Mouse (Mus musculus): ENCODE results near the gene Scrn3. TPM values are rescaled to one million over a fixed set of nuclear protein-coding genes. Genes with fewer than 3 reads are reported as not detected.

Gene Scrn3
- polyA plus RNA-seq, 1 experiment from 2014 or later = 16.6 TPM

GRCm38 (mm10) chr2:73268281-73268680 is 44.1 kb upstream of the Scrn3 start:
- no peak overlapping the region for H3K4me2 ChIP-seq (ENCODE audit: low read depth, low read length)
- no peak for ATAC-seq
- 3% methylated on average over 12 of the region's 12 CpGs for WGBS
- no peak overlapping the region for H3K27ac ChIP-seq (ENCODE audit: low read length)
- H3K36me3 ChIP-seq (ENCODE audit: control insufficient read depth, insufficient read depth, low read length) = no peaks in the 10 kb centered on the region
- H3K4me3 ChIP-seq (ENCODE audit: low read length) = no peak overlapping the region
- H3K9ac ChIP-seq (ENCODE audit: low read depth, low read length) = no peak overlapping the region
- peaks cover 26% of the 10 kb centered on the region for H3K4me1 ChIP-seq (ENCODE audit: control insufficient read depth, insufficient read depth, low read length)
- H3K27me3 ChIP-seq (replicated peaks; ENCODE audit: control insufficient read depth, insufficient read depth, low read length) = peaks cover 80% of the 10 kb centered on the region
- no peaks in the 10 kb centered on the region for H3K9me3 ChIP-seq (ENCODE audit: control insufficient read depth, low read length)

DNA sequence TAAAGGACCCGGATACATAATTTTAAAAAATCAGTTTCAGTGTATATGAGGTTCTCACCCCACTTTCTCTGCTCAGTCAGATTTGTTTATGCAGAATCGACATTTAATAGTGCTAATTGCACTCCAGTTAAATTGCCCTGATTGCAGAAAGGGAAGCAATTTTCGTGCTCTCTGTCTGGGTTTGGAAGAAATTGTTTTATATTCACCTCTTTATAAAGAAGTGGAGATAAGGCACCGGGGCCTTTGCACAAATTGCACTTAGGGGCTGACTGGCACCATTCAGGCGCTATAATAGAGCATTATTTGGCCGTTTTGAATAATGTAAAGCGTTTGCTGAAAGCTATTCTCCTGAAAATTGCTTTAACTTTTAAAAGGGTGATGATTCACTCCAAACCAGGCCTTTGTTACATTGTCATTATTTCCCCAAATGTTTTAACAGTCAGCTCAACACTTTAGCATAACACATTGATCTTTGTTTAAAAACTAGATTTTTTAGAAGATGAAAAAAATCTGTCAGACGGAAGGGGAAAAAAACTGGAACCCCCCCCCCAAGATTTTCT is 43.5 kb upstream of the Scrn3 start:
- Histone ChIP-seq H3K4me1 (ENCODE audit: control insufficient read depth, insufficient read depth, low read length) (peaks cover 25% of the 10 kb centered on the region), H3K4me3 (ENCODE audit: low read length) (no peak overlapping the region), H3K36me3 (ENCODE audit: control insufficient read depth, insufficient read depth, low read length) (no peaks in the 10 kb centered on the region), H3K9me3 (ENCODE audit: control insufficient read depth, low read length) (no peaks in the 10 kb centered on the region), H3K9ac (ENCODE audit: low read depth, low read length) (no peak overlapping the region), H3K27me3 (replicated peaks; ENCODE audit: control insufficient read depth, insufficient read depth, low read length) (peaks cover 80% of the 10 kb centered on the region), H3K4me2 (ENCODE audit: low read depth, low read length) (no peak overlapping the region), H3K27ac (ENCODE audit: low read length) (no peak overlapping the region)
- WGBS = 10% methylated on average over 8 of the region's 8 CpGs
- no peak for ATAC-seq

- WGBS = 2% methylated on average over 16 of the region's 17 CpGs
- Histone ChIP-seq H3K4me1 (ENCODE audit: control insufficient read depth, insufficient read depth, low read length) (peaks cover 27% of the 10 kb centered on the region), H3K27ac (ENCODE audit: low read length) (no peak overlapping the region), H3K27me3 (replicated peaks; ENCODE audit: control insufficient read depth, insufficient read depth, low read length) (peaks cover 81% of the 10 kb centered on the region), H3K9me3 (ENCODE audit: control insufficient read depth, low read length) (no peaks in the 10 kb centered on the region), H3K4me3 (ENCODE audit: low read length) (no peak overlapping the region), H3K36me3 (ENCODE audit: control insufficient read depth, insufficient read depth, low read length) (no peaks in the 10 kb centered on the region), H3K9ac (ENCODE audit: low read depth, low read length) (no peak overlapping the region), H3K4me2 (ENCODE audit: low read depth, low read length) (no peak overlapping the region)
- no peak for ATAC-seq
These were observed 42.7 kb upstream of the Scrn3 start for GRCm38 (mm10) chr2:73269666-73270065.

DNA sequence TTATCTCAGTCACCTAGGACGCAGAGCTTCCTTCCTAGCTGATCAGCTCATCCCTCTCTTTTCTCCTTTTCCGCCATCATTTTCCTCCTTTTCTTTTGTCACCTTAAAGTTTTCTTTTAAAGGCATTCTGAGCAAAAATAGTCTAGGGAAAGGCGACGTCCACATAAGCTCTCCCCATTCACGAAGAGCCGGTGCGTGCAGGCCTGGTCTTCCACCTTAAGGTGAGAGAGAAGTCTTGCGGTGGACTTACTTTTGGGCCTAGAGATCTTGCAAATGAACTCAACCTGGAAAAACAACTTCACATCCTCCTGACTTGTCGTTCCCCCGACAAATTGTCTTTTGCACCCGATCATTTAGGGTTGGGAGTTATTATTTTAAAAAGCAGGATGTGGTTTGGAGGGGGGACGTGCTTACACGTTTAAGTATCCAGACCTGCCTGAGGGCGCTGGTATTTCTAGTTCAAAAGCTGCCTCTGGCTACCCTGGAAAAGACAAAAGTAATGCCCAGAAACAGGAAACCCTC is 42.3 kb upstream of the Scrn3 start:
- WGBS = 3% methylated on average over 14 of the region's 14 CpGs
- no peak overlapping the region for H3K27ac ChIP-seq (ENCODE audit: low read length)
- no peaks in the 10 kb centered on the region for H3K36me3 ChIP-seq (ENCODE audit: control insufficient read depth, insufficient read depth, low read length)
- peaks cover 27% of the 10 kb centered on the region for H3K4me1 ChIP-seq (ENCODE audit: control insufficient read depth, insufficient read depth, low read length)
- no peak overlapping the region for H3K4me3 ChIP-seq (ENCODE audit: low read length)
- no peak overlapping the region for H3K4me2 ChIP-seq (ENCODE audit: low read depth, low read length)
- ATAC-seq = no peak
- peaks cover 79% of the 10 kb centered on the region for H3K27me3 ChIP-seq (replicated peaks; ENCODE audit: control insufficient read depth, insufficient read depth, low read length)
- no peak overlapping the region for H3K9ac ChIP-seq (ENCODE audit: low read depth, low read length)
- H3K9me3 ChIP-seq (ENCODE audit: control insufficient read depth, low read length) = no peaks in the 10 kb centered on the region

DNA sequence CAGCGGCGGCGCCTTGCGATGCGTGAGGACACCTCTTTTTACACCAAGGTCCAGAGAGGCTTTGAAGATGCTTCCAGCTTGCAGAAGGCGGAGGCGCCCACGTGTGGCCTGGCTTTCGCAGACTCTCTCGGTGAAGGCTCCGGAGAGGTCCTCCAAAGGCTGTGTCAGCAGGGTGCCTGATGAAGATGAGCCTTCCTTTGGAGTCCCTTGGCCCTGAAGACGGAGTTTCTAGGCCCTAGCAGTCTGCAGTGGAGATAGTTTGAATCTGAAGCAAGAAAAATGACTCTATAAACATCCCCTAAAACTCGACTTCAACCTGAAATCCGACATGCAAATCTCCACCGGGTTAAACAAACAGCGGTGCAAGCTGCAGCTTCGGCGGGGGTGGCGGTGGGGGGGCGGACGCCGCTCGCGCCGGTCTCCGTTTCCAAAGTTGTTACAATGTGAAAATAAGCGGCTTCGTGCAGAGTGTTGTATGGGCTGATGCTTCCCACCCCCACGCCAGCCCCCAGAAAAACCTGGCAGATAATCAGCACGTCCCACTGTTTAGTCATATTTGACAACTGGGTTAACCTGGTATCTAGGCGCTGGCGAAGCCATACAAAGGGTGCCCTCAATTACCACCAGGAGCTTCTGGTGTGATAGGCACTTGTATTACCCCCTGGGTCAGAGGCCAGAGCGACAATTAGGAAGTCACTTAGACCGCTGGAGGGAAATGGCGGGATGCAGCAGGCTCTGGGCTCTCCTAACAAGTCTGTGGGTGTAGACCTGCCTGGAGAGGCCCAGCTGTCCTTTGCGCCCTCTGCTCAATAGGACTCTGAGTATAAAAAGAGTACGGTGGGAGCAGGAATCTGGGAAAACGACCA is 41.6 kb upstream of the Scrn3 start:
- H3K9ac ChIP-seq (ENCODE audit: low read depth, low read length) = no peak overlapping the region
- peaks cover 73% of the 10 kb centered on the region for H3K27me3 ChIP-seq (replicated peaks; ENCODE audit: control insufficient read depth, insufficient read depth, low read length)
- H3K9me3 ChIP-seq (ENCODE audit: control insufficient read depth, low read length) = no peaks in the 10 kb centered on the region
- ATAC-seq = no peak
- H3K4me1 ChIP-seq (ENCODE audit: control insufficient read depth, insufficient read depth, low read length) = peaks cover 27% of the 10 kb centered on the region
- H3K4me2 ChIP-seq (ENCODE audit: low read depth, low read length) = no peak overlapping the region
- no peaks in the 10 kb centered on the region for H3K36me3 ChIP-seq (ENCODE audit: control insufficient read depth, insufficient read depth, low read length)
- 2% methylated on average over 38 of the region's 38 CpGs for WGBS
- H3K4me3 ChIP-seq (ENCODE audit: low read length) = no peak overlapping the region; the same call in 1 of the 2 replicates
- H3K27ac ChIP-seq (ENCODE audit: low read length) = no peak overlapping the region

GRCm38 (mm10) chr2:73271459-73272161 is 40.8 kb upstream of the Scrn3 start, which contains the start of gene Sp9:
Gene Sp9, plus strand, starts transcription at chr2:73271925.
- no peak within 1 kb of the TSS for H3K27ac ChIP-seq (ENCODE audit: low read length)
- peak within 1 kb of the TSS; percentile 69 for H3K4me2 ChIP-seq (ENCODE audit: low read depth, low read length)
- no peak within 1 kb of the TSS; the same call in 1 of the 2 replicates for H3K9ac ChIP-seq (ENCODE audit: low read depth, low read length)
- peaks cover 27% of the 10 kb centered on the region for H3K4me1 ChIP-seq (ENCODE audit: control insufficient read depth, insufficient read depth, low read length)
- H3K36me3 ChIP-seq (ENCODE audit: control insufficient read depth, insufficient read depth, low read length) = no peaks in the 10 kb centered on the region
- WGBS = under 1% methylated on average over 47 of the region's 48 CpGs
- peak within 1 kb of the TSS; percentile 42 for H3K4me3 ChIP-seq (ENCODE audit: low read length)
- 0 out of 2 replicates have a peak, but pooled peaks have one; percentile 14 for ATAC-seq
- no peaks in the 10 kb centered on the region for H3K9me3 ChIP-seq (ENCODE audit: control insufficient read depth, low read length)
- H3K27me3 ChIP-seq (replicated peaks; ENCODE audit: control insufficient read depth, insufficient read depth, low read length) = peaks cover 70% of the 10 kb centered on the region

- Histone ChIP-seq H3K36me3 (ENCODE audit: control insufficient read depth, insufficient read depth, low read length) (no peaks in the 10 kb centered on the region), H3K27me3 (replicated peaks; ENCODE audit: control insufficient read depth, insufficient read depth, low read length) (peaks cover 71% of the 10 kb centered on the region), H3K27ac (ENCODE audit: low read length) (no peak overlapping the region), H3K4me2 (ENCODE audit: low read depth, low read length) (peak overlapping the region; percentile 69), H3K9me3 (ENCODE audit: control insufficient read depth, low read length) (no peaks in the 10 kb centered on the region), H3K4me3 (ENCODE audit: low read length) (peak overlapping the region; percentile 42), H3K9ac (ENCODE audit: low read depth, low read length) (peak overlapping the region; percentile 19; the same call in 1 of the 2 replicates), H3K4me1 (ENCODE audit: control insufficient read depth, insufficient read depth, low read length) (peaks cover 31% of the 10 kb centered on the region)
- under 1% methylated on average over 55 of the region's 55 CpGs for WGBS
- ATAC-seq = no peak
These were observed 39.8 kb upstream of the Scrn3 start for GRCm38 (mm10) chr2:73272351-73273248.

- Histone ChIP-seq H3K9me3 (ENCODE audit: control insufficient read depth, low read length) (no peaks in the 10 kb centered on the region), H3K4me1 (ENCODE audit: control insufficient read depth, insufficient read depth, low read length) (peaks cover 33% of the 10 kb centered on the region), H3K9ac (ENCODE audit: low read depth, low read length) (peak overlapping the region; percentile 19), H3K4me3 (ENCODE audit: low read length) (peak overlapping the region; percentile 42), H3K27ac (ENCODE audit: low read length) (no peak overlapping the region), H3K27me3 (replicated peaks; ENCODE audit: control insufficient read depth, insufficient read depth, low read length) (peaks cover 69% of the 10 kb centered on the region), H3K4me2 (ENCODE audit: low read depth, low read length) (peak overlapping the region; percentile 69), H3K36me3 (ENCODE audit: control insufficient read depth, insufficient read depth, low read length) (no peaks in the 10 kb centered on the region)
- under 1% methylated on average over 106 of the region's 110 CpGs for WGBS
- ATAC-seq = peak; percentile 46
These were observed 38.9 kb upstream of the Scrn3 start for GRCm38 (mm10) chr2:73273249-73274118.
